7 mouse cellular contexts compared by ENCODE assay signal in genomic region chr14:32165278-32166061, GRCm38 (mm10). TPM values are rescaled to one million over a fixed set of nuclear protein-coding genes. Genes with fewer than 3 reads are reported as not detected.
DNase-seq lines count a peak whose midpoint lies in the region; ATAC-seq and TF ChIP-seq lines count a peak whose summit lies in the region.

No protein-coding gene starts in this region.

- H3K4me2 ChIP-seq in intestine, embryonic 14.5 days (ENCODE audit: low read length): peak overlapping the region; percentile 94
- peak overlapping the region; percentile 97 for H3K4me2 ChIP-seq in midbrain, embryonic 12.5 days (replicated peaks)

- peak; percentile 71 to 72 for DNase-seq in adrenal gland, adult 18-20 months (ENCODE audit: low spot score in 2 of 2)
- peak; percentile 79 for DNase-seq in embryo, embryonic 10.5 days (ENCODE audit: low spot score)
- peak; percentile 55 for DNase-seq in gastrocnemius, postnatal 25 days
- DNase-seq in intestine, embryonic 14.5 days (ENCODE audit: low spot score): peak; percentile 91
- DNase-seq in limb, embryonic 10.5 days (ENCODE audit: low spot score): peak; percentile 87

- peak; percentile 91 for TF ChIP-seq POLR2A in small intestine, adult 2 months (IDR thresholded peaks at IDR 0.05; ENCODE audit: low read depth, low read length)

- peak; percentile 85 for ATAC-seq in intestine, embryonic 14.5 days (replicated peaks; ENCODE audit: low FRiP score, low TSS enrichment, low read depth)
- 0 out of 2 replicates have a peak, but pooled peaks have one; percentile 12 for ATAC-seq in midbrain, embryonic 12.5 days (ENCODE audit: low FRiP score, low read depth)

- under 1% methylated on average over 42 of the region's 42 CpGs for WGBS in intestine, embryonic 14.5 days
- WGBS in limb, embryonic 10.5 days: under 1% methylated on average over 42 of the region's 42 CpGs
- 1% methylated on average over 42 of the region's 42 CpGs for WGBS in midbrain, embryonic 12.5 days
- WGBS in small intestine, adult 2 months: 1% methylated on average over 42 of the region's 42 CpGs

- peaks cover 19% of the 10 kb centered on the region for H3K4me1 ChIP-seq in intestine, embryonic 14.5 days (replicated peaks; ENCODE audit: control insufficient read depth, insufficient read depth, low read length)
- peaks cover 19% of the 10 kb centered on the region for H3K4me1 ChIP-seq in limb, embryonic 10.5 days
- peaks cover 22% of the 10 kb centered on the region for H3K4me1 ChIP-seq in midbrain, embryonic 12.5 days
- H3K4me1 ChIP-seq in small intestine, adult 2 months (ENCODE audit: control insufficient read depth, insufficient read depth, insufficient read length, low read length): peaks cover 13% of the 10 kb centered on the region; the same call in 1 of the 2 replicates

- peak overlapping the region; percentile 48 for H3K4me3 ChIP-seq in intestine, embryonic 14.5 days (ENCODE audit: low read depth, low read length)
- peak overlapping the region; percentile 59 for H3K4me3 ChIP-seq in limb, embryonic 10.5 days
- peak overlapping the region; percentile 53 for H3K4me3 ChIP-seq in midbrain, embryonic 12.5 days
- H3K4me3 ChIP-seq in small intestine, adult 2 months (ENCODE audit: low read depth, low read length): peak overlapping the region; percentile 55

- H3K27ac ChIP-seq in intestine, embryonic 14.5 days (ENCODE audit: low read depth): peak overlapping the region; percentile 78
- H3K27ac ChIP-seq in limb, embryonic 10.5 days: peak overlapping the region; percentile 81
- H3K27ac ChIP-seq in midbrain, embryonic 12.5 days (replicated peaks): 0 out of 2 replicates have a peak overlapping the region, but pooled peaks have one; percentile 30
- H3K27ac ChIP-seq in small intestine, adult 2 months (ENCODE audit: insufficient read depth, low read depth, low read length): peak overlapping the region; percentile 41

- peak overlapping the region; percentile 42 for H3K9ac ChIP-seq in intestine, embryonic 14.5 days (ENCODE audit: low read length)
- peak overlapping the region; percentile 69 for H3K9ac ChIP-seq in midbrain, embryonic 12.5 days (replicated peaks)

- H3K36me3 ChIP-seq in intestine, embryonic 14.5 days (ENCODE audit: control insufficient read depth, insufficient read depth, low read length): no peaks in the 10 kb centered on the region
- 0 out of 2 replicates have a peak, but pooled peaks cover 3% of the 10 kb centered on the region for H3K36me3 ChIP-seq in limb, embryonic 10.5 days
- no peaks in the 10 kb centered on the region for H3K36me3 ChIP-seq in midbrain, embryonic 12.5 days
- H3K36me3 ChIP-seq in small intestine, adult 2 months (ENCODE audit: control insufficient read depth, insufficient read depth, low read length): no peaks in the 10 kb centered on the region; the same call in 1 of the 2 replicates

- no peaks in the 10 kb centered on the region for H3K27me3 ChIP-seq in intestine, embryonic 14.5 days (replicated peaks; ENCODE audit: control insufficient read depth, insufficient read depth, low read length)
- H3K27me3 ChIP-seq in limb, embryonic 10.5 days (ENCODE audit: low read depth, poor library complexity, severe bottlenecking): no peaks in the 10 kb centered on the region
- H3K27me3 ChIP-seq in midbrain, embryonic 12.5 days: no peaks in the 10 kb centered on the region; the same call in 1 of the 2 replicates
- H3K27me3 ChIP-seq in small intestine, adult 2 months (ENCODE audit: control insufficient read depth, insufficient read depth, low read length): no peaks in the 10 kb centered on the region

- H3K9me3 ChIP-seq in intestine, embryonic 14.5 days (ENCODE audit: control insufficient read depth, low read length): no peaks in the 10 kb centered on the region
- H3K9me3 ChIP-seq in limb, embryonic 10.5 days (replicated peaks): no peaks in the 10 kb centered on the region
- no peaks in the 10 kb centered on the region for H3K9me3 ChIP-seq in midbrain, embryonic 12.5 days

- TF ChIP-seq CTCF in small intestine, adult 2 months (IDR thresholded peaks at IDR 0.05; ENCODE audit: extremely low read depth, insufficient read length, insufficient replicate concordance, low read depth, low read length): 0 out of 2 replicates have a peak, but pooled peaks have one; percentile 6

RNA-seq across cellular contexts. Expression of gene Ncoa4, which starts 5.8 kb away (rescaled TPM):
- 100 to 1,000 TPM; 219 to 247 TPM for total RNA-seq in adrenal gland, adult 18-20 months (2021)
- total RNA-seq in gastrocnemius, postnatal 25 days (2021): 10 to 100 TPM; 59.2 to 65.4 TPM
- polyA plus RNA-seq in intestine, embryonic 14.5 days (2014; fragmentation: Nextera tagmentation; extraction: Ambion mirVana): 125 TPM in 2 replicates
- 61.3 and 67.2 TPM in 2 replicates for polyA plus RNA-seq in limb, embryonic 10.5 days (2016; fragmentation: Nextera tagmentation; extraction: Ambion mirVana)
- 91.4 and 92.7 TPM in 2 replicates for polyA plus RNA-seq in midbrain, embryonic 12.5 days (2016; fragmentation: Nextera tagmentation; extraction: Ambion mirVana)
- 22.8 and 52.9 TPM in 2 replicates for polyA plus RNA-seq in small intestine, adult 2 months (2012; rRNA removed)

RNA-seq across cellular contexts. Expression of gene Msmb, which starts 23.6 kb away (rescaled TPM):
- not detected for total RNA-seq in adrenal gland, adult 18-20 months (2021)
- total RNA-seq in gastrocnemius, postnatal 25 days (2021): not detected
- not detected in 2 replicates for polyA plus RNA-seq in intestine, embryonic 14.5 days (2014; fragmentation: Nextera tagmentation; extraction: Ambion mirVana)
- polyA plus RNA-seq in limb, embryonic 10.5 days (2016; fragmentation: Nextera tagmentation; extraction: Ambion mirVana): not detected in 2 replicates
- polyA plus RNA-seq in midbrain, embryonic 12.5 days (2016; fragmentation: Nextera tagmentation; extraction: Ambion mirVana): not detected in 2 replicates
- not detected in 2 replicates for polyA plus RNA-seq in small intestine, adult 2 months (2012; rRNA removed)

RNA-seq across cellular contexts. Expression of gene Timm23, which starts 36.2 kb away (rescaled TPM):
- 100 to 1,000 TPM; 145 to 155 TPM for total RNA-seq in adrenal gland, adult 18-20 months (2021)
- total RNA-seq in gastrocnemius, postnatal 25 days (2021): 100 to 1,000 TPM; 173 to 190 TPM
- 333 and 354 TPM in 2 replicates for polyA plus RNA-seq in intestine, embryonic 14.5 days (2014; fragmentation: Nextera tagmentation; extraction: Ambion mirVana)
- 353 and 441 TPM in 2 replicates for polyA plus RNA-seq in limb, embryonic 10.5 days (2016; fragmentation: Nextera tagmentation; extraction: Ambion mirVana)
- polyA plus RNA-seq in midbrain, embryonic 12.5 days (2016; fragmentation: Nextera tagmentation; extraction: Ambion mirVana): 211 and 222 TPM in 2 replicates
- 158 and 177 TPM in 2 replicates for polyA plus RNA-seq in small intestine, adult 2 months (2012; rRNA removed)

RNA-seq across cellular contexts. Expression of gene Parg, which starts 36.3 kb away (rescaled TPM):
- 10 to 100 TPM; 42.0 to 68.8 TPM for total RNA-seq in adrenal gland, adult 18-20 months (2021)
- total RNA-seq in gastrocnemius, postnatal 25 days (2021): 10 to 100 TPM; 16.6 to 20.8 TPM
- 43.8 and 45.5 TPM in 2 replicates for polyA plus RNA-seq in intestine, embryonic 14.5 days (2014; fragmentation: Nextera tagmentation; extraction: Ambion mirVana)
- polyA plus RNA-seq in limb, embryonic 10.5 days (2016; fragmentation: Nextera tagmentation; extraction: Ambion mirVana): 52.4 and 56.0 TPM in 2 replicates
- polyA plus RNA-seq in midbrain, embryonic 12.5 days (2016; fragmentation: Nextera tagmentation; extraction: Ambion mirVana): 61.5 and 66.7 TPM in 2 replicates
- polyA plus RNA-seq in small intestine, adult 2 months (2012; rRNA removed): 2.4 and 3.0 TPM in 2 replicates

Comparison
In these comparisons a context has a peak if more than half of its experiments do, and no peak if none do; other contexts are left out.
1. Peak in every context shown above with its lines: DNase-seq, ATAC-seq, H3K4me3 ChIP-seq and H3K27ac ChIP-seq.
2. H3K27ac ChIP-seq: peak in every context shown above with its lines; median percentile 81 in limb, embryonic 10.5 days; 78 in intestine, embryonic 14.5 days; 41 in small intestine, adult 2 months; 30 in midbrain, embryonic 12.5 days.